Mouse (Mus musculus) embryonic facial prominence, embryonic 15.5 days (tissue): ENCODE data around the gene Amhr2. TPM values are rescaled to one million over a fixed set of nuclear protein-coding genes. Genes with fewer than 3 reads are reported as not detected.

Experiments used
- ATAC-seq: fragments of 200-750 bp; cut with Nextera tagmentation; 2 replicates; pipeline ENCODE4 v1.8.0; 2017; ENCODE audit warnings: low read depth, moderate TSS enrichment; ENCODE audit not compliant: insufficient number of reproducible peaks, low FRiP score, low TSS enrichment
- H3K27ac ChIP-seq: fragments of 300-500 bp; sonication (generic); replicated peaks from 2 replicates; pipeline ENCODE4 v1.5.1; 2015; ENCODE audit warnings: mild to moderate bottlenecking, inconsistent platforms
- H3K27me3 ChIP-seq: fragments of 300-500 bp; sonication (generic); 2 replicates; pipeline ENCODE4 v1.6.1; 2015; ENCODE audit warnings: inconsistent platforms
- H3K36me3 ChIP-seq: fragments of 300-500 bp; sonication (generic); 2 replicates; pipeline ENCODE4 v1.6.1; 2015; ENCODE audit warnings: mild to moderate bottlenecking, inconsistent platforms
- H3K4me1 ChIP-seq: fragments of 300-500 bp; sonication (generic); 2 replicates; pipeline ENCODE4 v1.6.1; 2015; ENCODE audit warnings: inconsistent platforms
- H3K4me2 ChIP-seq: fragments of 300-500 bp; sonication (generic); replicated peaks from 2 replicates; pipeline ENCODE4 v1.6.1; 2015; ENCODE audit warnings: mild to moderate bottlenecking, inconsistent platforms
- H3K4me3 ChIP-seq: fragments of 300-500 bp; sonication (generic); replicated peaks from 2 replicates; pipeline ENCODE4 v1.5.1; 2015; ENCODE audit warnings: mild to moderate bottlenecking, inconsistent platforms
- H3K9ac ChIP-seq: fragments of 300-500 bp; sonication (generic); 2 replicates; pipeline ENCODE4 v1.6.1; 2015; ENCODE audit warnings: inconsistent platforms
- H3K9me3 ChIP-seq: fragments of 300-500 bp; sonication (generic); replicated peaks from 2 replicates; pipeline ENCODE4 v1.6.1; 2016; ENCODE audit warnings: inconsistent platforms
- WGBS: fragments of 180-500 bp; shearing (Covaris S2); methylation state at CpG from one replicate; pipeline ENCODE4 v1.1.7; 2015; 5-methylcytosine and 5-hydroxymethylcytosine counted together
- polyA plus RNA-seq: library from polyadenylated mRNA; unstranded; fragments of >200 nt; fragmentation: Nextera tagmentation; extraction: Ambion mirVana; gene quantifications from 2 replicates; pipeline ENCODE4 v1.2.1, GENCODE M21; 2015

Gene Amhr2
- polyA plus RNA-seq, 1 experiment from 2014 or later = 0.59 TPM

- Histone ChIP-seq H3K9ac (peak overlapping the region; percentile 27), H3K27me3 (no peaks in the 10 kb centered on the region), H3K9me3 (no peaks in the 10 kb centered on the region), H3K4me3 (peak overlapping the region; percentile 51), H3K4me2 (peak overlapping the region; percentile 56), H3K4me1 (peaks cover 19% of the 10 kb centered on the region), H3K27ac (0 out of 2 replicates have a peak overlapping the region, but pooled peaks have one; percentile 12), H3K36me3 (peaks cover 8% of the 10 kb centered on the region)
- 29% methylated on average over 6 of the region's 6 CpGs for WGBS
- ATAC-seq = no peak
Observed at GRCm38 (mm10) chr15:102459381-102459780, 14.2 kb downstream of the Amhr2 start.

DNA sequence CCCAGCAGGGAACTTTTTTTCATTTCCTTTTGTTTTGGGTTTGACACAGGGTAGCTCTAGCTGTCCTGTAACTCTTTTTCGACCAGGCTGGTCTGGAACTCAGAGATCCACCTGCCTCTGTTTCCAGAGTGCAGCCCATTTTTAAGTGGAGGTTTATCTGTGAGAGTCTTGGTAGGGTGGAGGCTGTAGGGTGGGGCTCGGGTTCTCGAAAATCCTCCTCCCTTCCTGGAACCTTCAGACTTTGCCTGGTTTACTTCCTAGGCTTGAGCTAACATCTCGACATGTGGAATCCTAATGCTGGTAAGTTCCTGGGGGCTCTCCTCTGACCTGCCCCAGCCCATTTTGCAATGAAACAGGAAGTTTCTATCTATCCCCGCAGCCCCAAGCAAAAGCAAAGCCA lies 14.7 kb downstream of the Amhr2 start:
- H3K9ac ChIP-seq = no peak overlapping the region

DNA sequence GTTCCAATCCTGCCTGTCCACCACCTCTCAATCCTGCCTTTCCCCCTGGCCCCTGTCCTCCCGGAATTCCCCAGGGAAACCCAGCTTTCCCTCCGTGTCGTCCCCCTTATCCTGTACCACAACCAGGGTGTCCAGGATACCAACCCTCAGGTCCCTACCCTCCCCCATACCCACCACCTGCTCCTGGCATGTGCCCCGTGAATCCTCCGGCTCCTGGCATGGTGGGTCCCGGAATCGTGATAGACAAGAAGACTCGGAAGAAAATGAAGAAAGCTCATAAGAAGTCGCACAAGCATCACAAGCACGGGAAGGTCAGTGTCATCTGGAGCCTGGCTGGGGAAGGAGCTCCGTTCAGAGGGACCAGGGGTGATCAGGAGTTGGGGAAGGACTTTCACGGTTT lies 15.2 kb downstream of the Amhr2 start:
- Histone ChIP-seq H3K4me2 (no peak overlapping the region), H3K36me3 (peaks cover 8% of the 10 kb centered on the region), H3K27me3 (no peaks in the 10 kb centered on the region), H3K9me3 (no peaks in the 10 kb centered on the region), H3K4me1 (peaks cover 19% of the 10 kb centered on the region), H3K4me3 (no peak overlapping the region), H3K9ac (no peak overlapping the region), H3K27ac (no peak overlapping the region)
- no peak for ATAC-seq
- WGBS = 76% methylated on average over 12 of the region's 12 CpGs

More for the DNA sequence above, 14.7 kb downstream of the Amhr2 start:
- no peak overlapping the region for H3K27ac ChIP-seq
- H3K4me1 ChIP-seq = peaks cover 19% of the 10 kb centered on the region
- H3K9me3 ChIP-seq = no peaks in the 10 kb centered on the region
- H3K4me2 ChIP-seq = peak overlapping the region; percentile 56
- H3K36me3 ChIP-seq = peaks cover 8% of the 10 kb centered on the region
- 60% methylated on average over 5 of the region's 5 CpGs for WGBS
- no peaks in the 10 kb centered on the region for H3K27me3 ChIP-seq
- no peak for ATAC-seq
- peak overlapping the region; percentile 51 for H3K4me3 ChIP-seq

- Histone ChIP-seq H3K27me3 (no peaks in the 10 kb centered on the region), H3K27ac (no peak overlapping the region), H3K4me1 (peaks cover 19% of the 10 kb centered on the region), H3K9me3 (no peaks in the 10 kb centered on the region), H3K36me3 (peaks cover 8% of the 10 kb centered on the region), H3K4me2 (no peak overlapping the region), H3K4me3 (no peak overlapping the region), H3K9ac (no peak overlapping the region)
- WGBS = 52% methylated on average over 4 of the region's 4 CpGs
- no peak for ATAC-seq
Observed at GRCm38 (mm10) chr15:102460971-102461370, 15.8 kb downstream of the Amhr2 start.

DNA sequence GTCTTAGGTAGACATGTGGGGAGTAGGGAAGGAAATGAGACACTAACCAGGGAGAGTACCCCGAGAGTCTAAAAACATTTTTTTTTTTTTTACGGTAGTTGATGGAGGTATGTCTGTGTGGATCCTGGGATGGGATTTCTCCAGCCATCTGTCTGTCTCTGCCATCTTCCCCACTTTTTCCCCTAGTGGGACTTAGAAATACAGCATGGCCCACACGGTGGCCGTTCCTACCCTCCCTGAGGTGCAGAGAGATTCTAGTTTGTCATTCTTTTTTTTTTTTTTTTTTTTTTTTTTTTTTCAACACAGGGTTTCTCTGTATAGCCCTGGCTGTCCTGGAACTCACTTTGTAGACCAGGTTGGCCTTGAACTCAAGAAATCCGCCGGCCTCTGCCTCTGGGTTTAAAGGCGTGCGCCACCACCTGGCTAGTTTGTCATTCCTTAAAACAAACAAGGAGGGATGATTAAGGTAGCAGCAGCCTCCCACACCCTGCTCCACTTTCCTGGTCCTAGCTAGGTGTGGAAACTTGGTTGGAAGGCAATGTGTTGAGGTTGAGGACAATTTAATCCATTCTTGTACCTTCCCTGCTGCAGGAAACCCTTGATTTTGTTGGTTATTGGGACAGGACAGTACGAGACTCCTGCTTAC lies 16.4 kb downstream of the Amhr2 start:
- H3K27ac ChIP-seq = no peak overlapping the region
- WGBS = 79% methylated on average over 9 of the region's 9 CpGs
- ATAC-seq = no peak
- no peaks in the 10 kb centered on the region for H3K9me3 ChIP-seq
- H3K9ac ChIP-seq = no peak overlapping the region
- no peaks in the 10 kb centered on the region for H3K27me3 ChIP-seq
- H3K4me3 ChIP-seq = no peak overlapping the region
- peaks cover 19% of the 10 kb centered on the region for H3K4me1 ChIP-seq
- H3K4me2 ChIP-seq = no peak overlapping the region
- H3K36me3 ChIP-seq = peaks cover 8% of the 10 kb centered on the region

- H3K27ac ChIP-seq = no peak overlapping the region
- H3K4me2 ChIP-seq = no peak overlapping the region
- H3K36me3 ChIP-seq = peaks cover 11% of the 10 kb centered on the region
- H3K9me3 ChIP-seq = no peaks in the 10 kb centered on the region
- peaks cover 16% of the 10 kb centered on the region for H3K4me1 ChIP-seq
- H3K4me3 ChIP-seq = no peak overlapping the region
- no peaks in the 10 kb centered on the region for H3K27me3 ChIP-seq
- H3K9ac ChIP-seq = no peak overlapping the region
- no peak for ATAC-seq
Observed at GRCm38 (mm10) chr15:102463666-102464065, 18.5 kb downstream of the Amhr2 start.

- Histone ChIP-seq H3K27ac (no peak overlapping the region), H3K4me2 (no peak overlapping the region), H3K27me3 (no peaks in the 10 kb centered on the region), H3K9me3 (no peaks in the 10 kb centered on the region), H3K4me3 (no peak overlapping the region), H3K4me1 (peaks cover 15% of the 10 kb centered on the region), H3K36me3 (peaks cover 12% of the 10 kb centered on the region; the same call in 1 of the 2 replicates), H3K9ac (no peak overlapping the region)
- ATAC-seq = no peak
- WGBS = 94% methylated on average over 9 of the region's 9 CpGs
Observed at GRCm38 (mm10) chr15:102468675-102469370, 23.7 kb downstream of the Amhr2 start.

- H3K27me3 ChIP-seq = no peaks in the 10 kb centered on the region
- WGBS = under 1% methylated on average over 36 of the region's 40 CpGs
- H3K4me2 ChIP-seq = peak within 1 kb of the TSS; percentile 52
- peaks cover 15% of the 10 kb centered on the region for H3K4me1 ChIP-seq
- H3K36me3 ChIP-seq = peaks cover 25% of the 10 kb centered on the region
- peak; percentile 98 for ATAC-seq
- peak within 1 kb of the TSS; percentile 93 for H3K9ac ChIP-seq
- H3K4me3 ChIP-seq = peak within 1 kb of the TSS; percentile 86
- H3K27ac ChIP-seq = peak within 1 kb of the TSS; percentile 98
- no peaks in the 10 kb centered on the region for H3K9me3 ChIP-seq
Observed at GRCm38 (mm10) chr15:102470183-102470604, 25.0 kb downstream of the Amhr2 start, which contains the start of gene Pcbp2. Gene Pcbp2 (plus strand): TSS chr15:102470539.

- peak overlapping the region; percentile 93 for H3K9ac ChIP-seq
- H3K27ac ChIP-seq = peak overlapping the region; percentile 98
- H3K9me3 ChIP-seq = no peaks in the 10 kb centered on the region
- peaks cover 15% of the 10 kb centered on the region for H3K4me1 ChIP-seq
- peak overlapping the region; percentile 52 for H3K4me2 ChIP-seq
- under 1% methylated on average over 42 of the region's 67 CpGs for WGBS
- H3K27me3 ChIP-seq = no peaks in the 10 kb centered on the region
- H3K4me3 ChIP-seq = peak overlapping the region; percentile 86
- peak; percentile 68 for ATAC-seq
- H3K36me3 ChIP-seq = peaks cover 31% of the 10 kb centered on the region
Observed at GRCm38 (mm10) chr15:102470605-102471294, 25.6 kb downstream of the Amhr2 start.

DNA sequence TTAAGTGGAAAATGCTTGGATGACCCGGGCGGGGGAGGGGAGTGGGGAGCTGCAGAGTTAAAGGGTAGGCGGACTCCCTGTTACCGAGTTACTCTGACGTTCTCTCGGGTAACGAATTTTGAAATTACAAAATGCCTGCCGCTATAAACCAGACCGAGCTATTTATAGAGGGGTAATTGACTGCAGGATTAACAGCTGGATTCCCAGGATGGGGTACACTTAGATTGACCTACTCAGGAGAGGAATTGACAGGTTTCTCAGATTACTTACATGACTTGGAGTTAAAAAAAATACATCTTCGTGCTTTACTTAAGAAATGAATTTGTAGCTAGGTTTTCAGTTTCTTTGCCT lies 26.1 kb downstream of the Amhr2 start:
- Histone ChIP-seq H3K27ac (peak overlapping the region; percentile 98), H3K4me1 (peaks cover 15% of the 10 kb centered on the region), H3K27me3 (no peaks in the 10 kb centered on the region), H3K4me3 (peak overlapping the region; percentile 86), H3K4me2 (peak overlapping the region; percentile 52), H3K9ac (peak overlapping the region; percentile 93), H3K9me3 (no peaks in the 10 kb centered on the region), H3K36me3 (peaks cover 36% of the 10 kb centered on the region)
- ATAC-seq = no peak
- WGBS = 1% methylated on average over 10 of the region's 10 CpGs

DNA sequence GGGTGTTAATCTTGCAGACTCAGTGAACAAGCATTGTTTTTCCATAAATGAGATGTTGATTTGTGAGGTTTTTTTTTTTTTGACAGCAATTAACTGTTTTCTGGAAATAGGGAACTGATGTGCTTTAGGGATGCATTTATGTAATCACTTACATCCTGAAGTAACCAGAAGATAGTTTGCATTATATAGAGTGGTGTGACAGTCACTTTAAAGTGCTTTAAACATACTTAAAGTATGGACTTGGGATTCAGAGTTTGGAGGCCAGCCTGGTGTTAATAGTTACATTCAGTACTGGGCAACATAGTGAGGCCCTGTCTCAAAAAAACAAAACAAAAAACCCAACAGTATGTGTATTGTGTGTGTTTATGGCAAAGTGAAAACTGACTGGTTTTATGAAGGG lies 26.6 kb downstream of the Amhr2 start:
- Histone ChIP-seq H3K27me3 (no peaks in the 10 kb centered on the region), H3K36me3 (peaks cover 39% of the 10 kb centered on the region), H3K4me3 (peak overlapping the region; percentile 86), H3K27ac (no peak overlapping the region), H3K9me3 (no peaks in the 10 kb centered on the region), H3K4me2 (peak overlapping the region; percentile 52), H3K4me1 (peaks cover 15% of the 10 kb centered on the region), H3K9ac (peak overlapping the region; percentile 93; the same call in 1 of the 2 replicates)
- no peak for ATAC-seq
